Mouse (Mus musculus): ENCODE measurements around the gene Stambpl1. TPM values are rescaled to one million over a fixed set of nuclear protein-coding genes. Genes with fewer than 3 reads are reported as not detected.

The Stambpl1 gene
- total RNA-seq, 2 experiments from 2014 or later = 22.5 to 23.4 TPM

DNA sequence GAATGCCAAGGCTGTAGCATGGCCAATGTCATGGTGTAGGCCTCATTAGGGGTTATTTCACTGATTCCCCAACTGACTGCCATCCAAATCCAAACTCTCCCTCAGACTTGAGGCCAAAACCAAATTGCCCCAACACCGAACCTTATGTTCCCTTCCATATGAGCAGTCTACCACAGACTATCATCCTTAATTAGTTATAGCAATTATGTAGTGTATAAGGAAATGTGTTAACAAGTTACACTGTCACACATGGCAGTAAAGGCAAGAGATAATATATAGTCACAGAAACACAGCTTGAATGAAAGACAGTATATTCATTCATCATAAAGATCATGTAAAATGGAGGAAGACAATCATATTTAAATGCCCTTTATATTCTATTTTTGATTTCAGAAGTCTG, 81.0 kb downstream of the Stambpl1 start:
- no peak for DNase-seq (ENCODE audit: low spot score in 2 of 2)

DNA sequence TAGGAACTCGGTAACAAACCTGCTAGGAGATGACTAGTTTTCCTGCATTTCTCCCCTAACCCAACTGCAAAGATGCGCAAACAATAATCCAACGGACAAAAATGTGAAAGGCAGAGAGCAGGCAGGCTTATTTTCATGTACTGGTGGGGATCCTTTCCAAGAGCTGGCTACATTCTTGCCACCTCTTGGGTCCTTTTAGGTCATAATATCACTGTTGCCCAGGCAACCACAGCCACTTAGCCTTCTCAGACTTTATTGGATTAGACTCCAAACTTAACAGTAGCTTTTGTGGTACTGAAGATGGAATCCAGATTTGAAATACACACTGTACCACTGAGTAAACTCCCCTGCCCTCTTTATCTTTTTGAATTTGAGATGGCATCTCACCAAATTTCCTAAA, 86.0 kb downstream of the Stambpl1 start:
- no peak for DNase-seq (ENCODE audit: low spot score in 2 of 2)

DNA sequence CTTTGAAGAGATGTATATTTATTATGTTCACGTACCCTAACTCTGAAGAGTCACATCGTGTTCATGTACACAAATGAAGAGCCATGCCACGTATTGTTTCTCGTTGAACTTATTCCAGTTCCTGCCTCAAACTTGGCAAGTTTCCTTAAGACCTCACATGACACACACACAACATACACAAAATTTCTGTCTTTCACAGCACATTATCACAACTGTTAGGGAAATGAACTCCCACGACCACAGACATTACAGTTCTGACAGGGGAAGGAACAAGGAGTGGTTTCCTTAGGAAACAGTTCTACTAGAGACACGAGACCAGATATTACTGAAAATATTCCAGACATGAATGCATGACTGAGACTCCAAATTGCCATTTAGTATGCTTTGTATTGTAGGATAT, 91.6 kb downstream of the Stambpl1 start:
- no peak for DNase-seq (ENCODE audit: low spot score in 2 of 2)

DNA sequence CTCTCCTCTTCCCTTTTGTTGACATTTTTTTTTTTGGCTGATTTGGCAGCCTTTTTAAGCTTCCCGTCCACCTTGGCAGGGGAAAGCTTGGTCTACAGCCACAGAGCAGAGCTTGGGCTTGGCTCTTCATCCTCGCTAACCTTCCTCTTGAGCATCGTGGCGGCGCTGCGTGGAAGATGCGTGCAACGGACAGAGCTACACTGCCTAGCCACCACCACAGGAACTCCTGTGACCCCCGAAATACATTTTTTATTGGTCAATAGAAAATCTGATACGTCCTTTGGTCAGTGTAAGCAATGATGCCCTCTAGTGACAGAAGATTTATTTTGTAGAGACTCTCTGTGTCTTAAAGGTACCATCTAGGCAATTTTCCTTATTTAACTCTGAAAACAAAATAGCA, 92.4 kb downstream of the Stambpl1 start:
- DNase-seq (ENCODE audit: low spot score in 2 of 2) = no peak

GRCm38 (mm10) chr19:34284826-34285225, 92.8 kb downstream of the Stambpl1 start:
- DNase-seq (ENCODE audit: low spot score in 2 of 2) = no peak

DNA sequence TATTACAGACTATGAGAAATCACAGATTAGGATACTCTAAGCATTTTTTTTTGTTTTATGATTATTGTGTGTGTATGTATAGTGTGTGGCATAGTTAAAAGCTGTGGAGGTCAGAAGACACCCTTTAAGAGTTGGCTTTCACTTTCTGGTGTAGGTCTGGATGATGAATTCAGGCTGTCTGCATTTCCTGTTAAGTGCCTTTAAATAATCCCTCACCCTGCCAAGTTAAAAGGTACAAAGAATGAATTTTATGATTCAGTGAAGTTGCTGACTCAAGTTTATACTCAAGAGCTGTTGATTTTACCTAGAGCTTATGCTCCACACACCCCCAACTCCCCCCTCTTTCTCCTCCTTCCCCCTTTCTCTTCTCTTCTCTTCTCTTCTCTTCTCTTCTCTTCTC, 95.2 kb downstream of the Stambpl1 start:
- DNase-seq (ENCODE audit: low spot score in 2 of 2) = no peak

- DNase-seq (ENCODE audit: low spot score in 2 of 2) = no peak
Observed at GRCm38 (mm10) chr19:34287656-34288415, 95.8 kb downstream of the Stambpl1 start.

DNA sequence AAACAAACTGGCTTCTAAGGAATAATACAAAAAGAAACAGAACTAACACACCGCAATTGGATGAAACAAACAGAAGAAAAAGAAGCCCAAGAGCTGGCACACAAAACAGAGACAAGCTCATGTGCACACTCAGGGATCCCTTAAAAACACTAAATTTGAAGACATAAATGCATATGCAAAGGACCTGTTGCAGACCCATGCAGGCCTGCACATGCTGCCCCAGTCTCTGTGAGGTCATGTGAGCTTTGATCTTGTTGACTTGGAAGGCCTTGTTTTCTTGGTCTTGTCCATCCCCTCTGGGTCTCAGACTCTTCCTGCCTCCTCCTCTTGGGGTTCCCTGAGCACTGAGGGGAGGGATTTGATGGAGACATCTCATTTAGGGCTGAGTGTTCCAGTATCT, 96.7 kb downstream of the Stambpl1 start:
- no peak for DNase-seq (ENCODE audit: low spot score in 2 of 2)

Other genes starting within 250 kb of the Stambpl1 start
- not detected for gene Lipf, start 231.0 kb upstream of the Stambpl1 start, total RNA-seq (2021)
- gene Lipk, start 183.9 kb upstream of the Stambpl1 start, total RNA-seq (2021) = not detected
- not detected for gene Lipn, start 124.9 kb upstream of the Stambpl1 start, total RNA-seq (2021)
- not detected for gene Lipm, start 91.3 kb upstream of the Stambpl1 start, total RNA-seq (2021)
- gene Ankrd22, start 26.2 kb upstream of the Stambpl1 start, total RNA-seq (2021) = under 1 TPM in 1 of 2 experiments, not detected in 1; 0.60 TPM
- 10 to 100 TPM; 11.2 to 15.1 TPM for gene Acta2, start 63.4 kb downstream of the Stambpl1 start, total RNA-seq (2021)
- 1 to 10 TPM; 1.6 to 1.9 TPM for gene Fas, start 98.4 kb downstream of the Stambpl1 start, total RNA-seq (2021)

Data from left cerebral cortex, adult 18-20 months (tissue).